Mouse (Mus musculus) cerebellum, adult (tissue): Measurements from ENCODE around the gene Slc16a5.
"Not testable (repeated sequence)": the region's sequence is repeated elsewhere in the genome, so short reads cannot be mapped to it uniquely, and the experiment has no call there.

Experiments used
- ATAC-seq: cut with Nextera tagmentation; 2 replicates; pipeline ENCODE4 v1.9.2; 2017; ENCODE audit warnings: mild to moderate bottlenecking, moderate library complexity, mixed read lengths; ENCODE audit not compliant: insufficient number of reproducible peaks, low FRiP score, low TSS enrichment

Gene Slc16a5

DNA sequence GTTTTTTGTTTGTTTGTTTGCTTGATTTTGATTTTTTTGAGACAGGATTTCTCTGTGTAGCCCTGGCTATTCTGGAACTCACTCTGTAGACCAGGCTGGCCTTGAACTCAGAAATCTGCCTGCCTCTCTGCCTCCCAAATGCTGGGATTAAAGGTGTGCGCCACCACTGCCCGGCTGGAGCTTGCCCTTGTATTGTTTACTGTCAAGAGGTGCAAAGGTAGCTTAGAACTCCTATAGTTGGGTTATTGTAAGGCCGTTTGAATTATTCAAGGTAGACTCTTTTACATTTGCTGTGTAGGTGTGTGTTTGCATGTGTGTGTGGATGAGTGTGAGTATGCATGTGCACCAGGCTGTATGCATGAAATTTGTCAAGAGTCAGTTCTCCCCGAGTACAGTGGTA, 14.4 kb downstream of the Slc16a5 start:
- ATAC-seq: not testable (repeated sequence)

DNA sequence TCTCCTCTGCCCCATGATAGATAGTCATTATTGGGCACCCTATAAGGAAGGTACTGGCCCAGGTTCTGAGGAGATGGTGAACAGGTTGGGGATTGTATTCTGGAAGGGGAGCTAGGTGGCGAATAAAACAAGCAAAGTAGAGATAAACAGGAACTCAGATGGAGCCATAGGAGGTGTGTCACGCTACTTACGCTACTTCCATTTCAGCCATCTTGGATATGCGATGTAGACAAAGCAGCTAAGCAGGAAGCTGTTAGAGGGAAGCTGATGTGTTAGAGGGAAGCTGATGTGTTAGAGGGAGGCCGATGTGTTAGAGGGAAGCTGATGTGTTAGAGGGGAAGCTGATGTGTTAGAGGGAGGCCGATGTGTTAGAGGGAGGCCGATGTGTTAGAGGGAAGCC, 15.1 kb downstream of the Slc16a5 start:
- not testable (repeated sequence) for ATAC-seq

DNA sequence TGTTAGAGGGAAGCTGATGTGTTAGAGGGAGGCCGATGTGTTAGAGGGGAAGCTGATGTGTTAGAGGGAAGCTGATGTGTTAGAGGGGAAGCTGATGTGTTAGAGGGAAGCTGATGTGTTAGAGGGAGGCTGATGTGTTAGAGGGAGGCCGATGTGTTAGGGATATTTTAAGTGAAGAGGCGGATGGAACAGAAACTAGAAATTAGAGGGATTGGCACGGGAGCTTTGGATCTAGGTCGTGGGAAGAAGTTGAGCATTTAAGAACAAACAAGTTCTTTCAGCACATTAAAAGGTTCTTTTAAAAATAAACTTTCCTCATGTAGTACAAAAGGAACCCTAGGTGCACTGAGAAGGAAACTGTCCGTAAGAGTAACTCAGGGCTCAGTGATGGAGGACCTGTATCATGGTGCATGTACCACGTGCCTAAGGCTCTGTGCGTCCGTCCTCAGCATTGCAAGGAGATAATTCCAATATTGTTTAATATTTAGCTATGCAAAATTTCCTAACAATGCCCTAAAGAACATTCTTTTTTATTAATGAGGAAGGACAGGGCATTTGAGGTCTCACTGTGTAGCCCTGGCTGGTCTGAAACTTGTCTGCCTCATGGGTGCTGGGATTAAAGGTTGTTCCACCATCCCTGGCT, 16.1 kb downstream of the Slc16a5 start:
- ATAC-seq: no peak

DNA sequence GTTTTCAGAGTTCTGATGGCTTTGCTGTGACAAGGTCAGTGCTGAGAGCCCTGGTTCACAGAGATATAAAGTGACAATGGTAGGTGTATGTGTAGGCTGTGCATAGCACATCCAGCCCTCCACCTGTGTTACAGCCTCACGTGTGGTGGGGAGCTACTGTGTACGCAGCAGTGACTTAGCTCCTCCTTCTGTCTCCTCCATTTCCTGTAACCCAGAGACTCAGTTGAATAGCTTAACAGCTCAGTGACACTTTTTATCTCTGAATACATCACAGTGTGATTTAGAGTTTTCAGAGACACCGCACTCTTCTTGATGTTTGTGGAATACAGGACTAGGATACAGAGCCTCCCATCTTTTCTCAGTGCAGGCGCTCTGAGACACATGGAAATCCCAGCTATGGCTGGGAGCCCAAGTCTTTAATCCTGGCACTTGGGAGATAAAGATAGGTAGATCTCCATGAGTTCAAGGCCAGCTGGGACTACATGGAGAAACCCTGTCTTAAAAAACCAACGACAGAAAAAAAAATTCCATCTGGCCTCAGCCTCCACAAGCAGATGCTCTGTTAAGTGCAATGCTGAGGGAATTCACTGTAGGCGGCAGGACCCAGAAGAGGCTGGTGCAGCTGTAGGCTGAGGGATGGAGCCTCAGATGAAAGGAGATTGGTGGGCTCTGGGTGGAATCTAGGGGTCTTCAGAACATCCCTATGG, 19.4 kb downstream of the Slc16a5 start:
- no peak for ATAC-seq

DNA sequence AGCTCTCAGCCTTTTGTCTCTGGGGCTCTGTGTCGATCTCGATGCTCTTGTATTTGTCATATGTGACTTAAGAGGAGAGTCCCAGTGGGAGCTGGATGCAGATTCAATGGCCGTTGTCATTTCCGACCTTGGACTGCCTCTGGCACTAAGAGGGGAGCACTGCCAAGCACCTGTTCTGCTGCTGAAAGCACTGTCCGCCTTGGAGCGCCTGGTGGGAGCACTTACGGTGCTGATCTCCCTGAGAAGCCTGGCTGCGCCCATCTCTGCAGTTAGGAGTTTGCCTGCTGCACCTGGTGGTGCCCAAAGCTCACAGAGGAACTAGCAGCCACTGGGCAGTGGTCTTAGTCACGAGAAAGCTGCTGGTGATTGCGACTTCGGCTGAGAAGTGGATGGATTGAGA, 21.0 kb downstream of the Slc16a5 start:
- no peak for ATAC-seq

DNA sequence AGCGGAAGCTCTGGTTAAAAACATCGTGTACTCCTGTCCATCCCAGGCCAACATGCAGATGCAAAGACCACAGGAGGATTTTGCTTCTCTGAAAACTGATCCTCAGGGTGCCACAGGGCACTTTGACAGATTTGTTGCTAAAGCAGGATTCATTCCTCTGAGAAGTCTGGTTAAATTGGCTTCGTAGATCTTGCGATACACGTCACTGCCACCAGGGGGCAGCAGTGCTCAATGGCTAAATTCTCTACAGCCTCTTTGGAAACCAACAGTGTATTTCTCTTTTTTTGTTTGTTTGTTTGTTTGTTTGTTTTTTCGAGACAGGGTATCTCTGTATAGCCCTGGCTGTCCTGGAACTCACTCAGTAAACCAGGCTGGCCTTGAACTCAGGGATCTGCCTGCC, 21.5 kb downstream of the Slc16a5 start:
- ATAC-seq: no peak

DNA sequence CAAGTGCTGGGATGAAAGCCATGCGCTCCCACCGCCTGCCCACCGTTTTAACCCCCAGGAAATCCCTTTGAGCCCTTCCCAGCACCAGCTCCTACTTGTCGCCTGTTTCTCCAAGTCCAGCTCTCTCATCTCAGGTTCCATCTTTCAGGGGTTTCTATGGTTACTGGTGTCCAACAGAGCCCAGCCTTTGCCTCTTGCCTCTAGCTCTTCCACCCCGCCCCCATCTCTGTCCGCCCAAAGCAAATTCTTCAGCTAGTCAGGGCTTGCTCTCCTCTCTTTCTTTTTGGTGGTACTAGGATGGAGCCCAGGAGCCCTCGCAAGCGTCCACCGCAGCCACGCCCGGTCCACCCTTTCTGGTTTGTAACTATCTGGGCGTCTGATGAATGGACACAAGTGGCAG, 22.9 kb downstream of the Slc16a5 start:
- ATAC-seq: no peak

DNA sequence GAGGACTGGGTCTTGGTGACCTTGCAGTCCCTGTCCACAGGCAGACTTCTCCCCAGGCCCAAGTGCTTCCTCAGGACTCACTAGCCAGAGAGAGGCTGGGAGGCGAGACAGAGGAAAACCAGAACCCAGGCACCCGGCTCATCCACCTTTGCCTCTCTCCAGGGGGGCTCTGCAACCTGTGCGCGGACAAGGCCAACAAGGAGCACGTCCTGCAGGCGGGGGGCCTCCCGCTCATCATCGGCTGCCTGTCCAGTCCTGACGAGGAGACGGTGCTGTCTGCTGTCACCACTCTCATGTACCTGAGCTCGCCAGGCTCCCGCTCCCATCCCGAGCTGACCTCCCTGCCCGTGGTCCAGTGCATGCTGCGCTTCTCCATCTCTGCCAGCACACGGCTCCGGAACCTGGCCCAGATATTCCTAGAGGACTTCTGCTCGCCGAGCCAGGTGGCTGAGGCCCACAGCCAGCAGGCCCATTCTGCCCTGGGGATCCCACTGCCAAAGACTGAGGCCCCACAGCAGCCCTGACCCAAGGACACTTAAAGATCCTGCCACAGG, 26.4 kb downstream of the Slc16a5 start:
- peak; percentile 41; the same call in 1 of the 2 replicates for ATAC-seq

DNA sequence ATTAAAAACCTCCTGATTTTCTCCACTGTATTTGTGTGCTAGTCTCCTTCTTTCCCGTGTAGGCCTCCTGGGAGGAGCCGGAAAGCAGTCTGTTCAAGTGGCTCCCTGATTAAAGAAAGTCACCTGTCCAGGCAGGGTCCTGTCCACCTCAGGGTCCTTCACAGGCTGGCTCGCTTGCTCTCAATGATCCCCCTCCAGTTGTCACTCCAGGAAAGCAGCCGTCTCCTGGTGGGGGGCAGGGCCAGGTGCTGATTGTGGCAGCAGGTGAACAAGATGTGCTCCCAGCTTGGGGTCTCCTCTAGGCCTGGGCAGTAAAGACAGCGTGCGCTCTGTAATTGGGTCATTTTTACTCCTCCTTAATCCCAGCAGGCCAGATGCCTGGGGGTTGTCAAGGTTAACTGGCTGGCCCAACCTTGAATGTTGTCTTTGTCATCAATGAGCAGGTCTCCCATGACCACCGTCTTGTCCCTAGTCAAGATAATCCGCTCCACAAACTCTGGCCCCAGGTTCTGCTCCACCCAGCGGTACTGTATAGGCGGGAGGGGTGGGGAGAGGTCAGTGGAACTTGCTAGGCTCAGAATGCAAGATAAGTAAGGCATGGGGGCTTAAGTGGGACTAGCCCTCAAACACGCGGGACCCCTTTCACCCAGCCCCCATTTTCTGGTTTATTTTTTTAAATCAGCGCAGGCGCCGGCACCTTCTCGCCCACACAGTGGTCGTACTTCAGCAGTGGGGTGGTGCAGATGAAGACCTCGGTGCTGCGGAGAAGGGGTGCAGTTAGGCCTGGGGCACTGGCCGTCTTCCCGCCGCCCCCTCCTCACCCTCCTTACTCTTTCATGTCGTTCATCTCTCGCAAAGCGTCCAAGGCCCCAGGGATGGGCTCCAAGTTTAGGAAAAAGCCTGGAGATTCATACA, 28.4 kb downstream of the Slc16a5 start:
- no peak for ATAC-seq

DNA sequence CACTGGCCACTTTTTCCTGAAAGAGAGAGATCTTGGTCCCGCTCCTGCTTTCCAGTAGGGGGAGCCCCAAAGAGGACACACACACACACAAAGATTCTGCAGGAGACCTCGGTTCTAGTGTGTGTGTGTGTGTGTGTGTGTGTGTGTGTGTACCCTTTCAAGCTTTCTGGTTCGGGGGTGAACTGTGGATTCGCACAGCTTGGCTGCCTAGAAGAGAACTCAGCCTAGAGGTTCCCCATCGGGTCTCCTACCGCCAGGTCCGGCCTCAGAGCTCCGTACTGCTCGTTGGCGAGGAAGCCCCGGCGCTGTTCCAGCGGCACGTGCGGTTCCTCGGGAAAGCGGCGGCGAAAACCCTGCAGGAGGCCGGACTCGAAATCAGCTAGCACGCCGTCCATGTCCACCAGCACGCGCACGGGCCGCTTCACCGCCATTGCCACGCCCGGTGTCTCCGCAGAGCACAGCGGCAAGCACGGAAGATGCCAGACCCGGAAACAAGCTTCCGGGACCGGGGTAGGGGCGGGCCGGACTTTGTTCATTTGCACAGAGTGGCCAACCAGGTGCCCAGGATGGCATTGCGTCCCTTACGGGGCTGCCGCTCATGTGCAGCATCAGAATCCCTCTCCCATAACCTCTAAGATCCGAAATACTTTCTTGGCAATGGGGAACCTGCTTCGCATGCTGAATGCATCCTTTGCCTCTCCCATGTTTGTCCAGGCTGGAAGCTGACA, 29.2 kb downstream of the Slc16a5 start, which contains the start of gene Nt5c:
Nt5c (minus strand) TSS at position 507 of the 728 bp plus-strand sequence.
- peak; percentile 88 for ATAC-seq

DNA sequence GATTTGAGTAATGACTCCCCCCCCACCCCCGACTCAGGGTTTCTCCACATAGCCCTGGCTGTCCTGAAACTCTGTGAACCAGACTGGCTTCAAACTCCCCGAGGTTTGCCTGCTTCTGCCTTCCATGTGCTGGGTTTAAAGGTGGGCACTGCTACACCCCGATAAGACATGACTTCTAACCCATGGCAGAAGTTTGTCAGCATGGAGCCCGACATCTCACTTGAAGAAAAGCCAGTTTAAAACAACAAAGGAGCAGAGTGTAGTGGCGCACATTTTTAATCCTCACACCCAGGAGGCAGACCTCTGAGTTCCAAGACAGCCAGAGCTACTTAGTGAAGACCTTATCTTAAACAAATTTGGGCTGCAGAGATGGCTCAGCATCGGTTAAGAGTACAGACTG, 30.1 kb downstream of the Slc16a5 start:
- no peak for ATAC-seq

DNA sequence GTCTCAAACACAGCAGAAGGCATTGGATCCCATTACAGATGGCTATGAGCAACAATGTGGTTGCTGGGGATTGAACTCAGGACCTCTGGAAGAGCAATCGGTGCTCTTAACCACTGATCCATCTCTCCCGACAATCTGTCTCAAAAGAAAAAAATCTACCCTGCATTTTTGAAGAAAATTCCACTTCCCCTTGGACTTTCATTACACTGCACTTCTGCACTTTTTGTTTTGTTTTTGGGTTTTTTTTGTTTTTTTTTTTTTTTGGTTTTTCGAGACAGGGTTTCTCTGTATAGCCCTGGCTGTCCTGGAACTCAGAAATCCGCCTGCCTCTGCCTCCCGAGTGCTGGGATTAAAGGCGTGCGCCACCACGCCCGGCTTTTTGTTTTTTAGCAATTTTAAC, 34.3 kb downstream of the Slc16a5 start:
- not testable (repeated sequence) for ATAC-seq

DNA sequence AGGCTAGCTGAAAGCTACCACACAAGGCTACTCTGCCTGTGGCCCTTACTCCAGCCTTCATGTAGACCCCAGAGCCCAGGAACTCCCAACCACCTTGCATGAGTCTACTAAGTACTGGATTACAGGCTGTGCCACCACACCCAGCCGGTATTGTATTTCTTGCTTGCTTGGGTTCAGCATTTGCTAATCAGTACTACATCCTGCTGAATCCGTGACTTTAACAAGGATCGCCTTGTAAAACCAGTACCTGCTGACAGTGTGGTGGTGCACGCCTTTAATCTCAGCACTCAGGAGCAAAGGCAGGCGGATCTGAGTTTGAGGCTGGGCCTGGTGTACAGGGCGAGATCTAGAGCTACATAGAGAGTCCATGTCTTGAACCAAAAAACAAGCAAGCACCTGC, 40.4 kb downstream of the Slc16a5 start:
- no peak for ATAC-seq

DNA sequence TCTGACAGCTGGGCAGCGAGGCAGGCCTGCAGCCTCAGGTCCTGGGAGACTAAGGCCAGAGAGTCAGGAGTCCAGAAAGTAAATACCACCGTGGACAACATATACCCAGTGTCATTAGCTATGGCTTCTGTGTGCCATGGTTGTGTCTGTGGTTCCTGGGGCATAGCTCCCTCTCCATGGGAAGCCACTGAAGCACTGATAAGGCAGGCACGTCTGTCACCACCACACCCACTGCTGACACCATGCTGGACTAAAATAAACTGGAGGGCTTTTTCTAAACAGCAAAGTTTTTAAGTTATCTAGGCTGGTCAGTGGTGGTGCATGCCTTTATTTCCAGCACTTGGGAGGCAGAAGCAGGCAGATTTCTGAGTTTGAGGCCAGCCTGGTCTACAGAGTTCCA, 44.3 kb downstream of the Slc16a5 start:
- ATAC-seq: no peak

DNA sequence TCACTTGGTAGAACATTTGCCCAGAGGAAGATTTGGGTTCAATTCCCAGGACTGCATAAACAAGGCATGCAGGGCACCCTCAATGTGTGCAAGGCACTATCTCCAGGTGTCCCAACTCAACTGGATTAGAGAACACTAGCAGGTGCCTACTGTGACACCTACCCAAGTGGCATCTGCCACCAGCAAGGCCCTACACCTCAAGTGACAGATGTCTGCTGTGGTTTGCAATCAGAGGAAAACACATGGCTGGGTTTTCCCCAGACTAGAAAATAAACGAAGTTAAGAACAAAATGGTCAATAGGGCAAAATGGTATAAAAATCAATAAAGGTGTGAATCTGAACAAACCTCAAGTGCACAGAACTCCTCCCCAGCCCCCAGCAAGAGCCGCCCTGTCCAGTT, 45.8 kb downstream of the Slc16a5 start:
- ATAC-seq: no peak

DNA sequence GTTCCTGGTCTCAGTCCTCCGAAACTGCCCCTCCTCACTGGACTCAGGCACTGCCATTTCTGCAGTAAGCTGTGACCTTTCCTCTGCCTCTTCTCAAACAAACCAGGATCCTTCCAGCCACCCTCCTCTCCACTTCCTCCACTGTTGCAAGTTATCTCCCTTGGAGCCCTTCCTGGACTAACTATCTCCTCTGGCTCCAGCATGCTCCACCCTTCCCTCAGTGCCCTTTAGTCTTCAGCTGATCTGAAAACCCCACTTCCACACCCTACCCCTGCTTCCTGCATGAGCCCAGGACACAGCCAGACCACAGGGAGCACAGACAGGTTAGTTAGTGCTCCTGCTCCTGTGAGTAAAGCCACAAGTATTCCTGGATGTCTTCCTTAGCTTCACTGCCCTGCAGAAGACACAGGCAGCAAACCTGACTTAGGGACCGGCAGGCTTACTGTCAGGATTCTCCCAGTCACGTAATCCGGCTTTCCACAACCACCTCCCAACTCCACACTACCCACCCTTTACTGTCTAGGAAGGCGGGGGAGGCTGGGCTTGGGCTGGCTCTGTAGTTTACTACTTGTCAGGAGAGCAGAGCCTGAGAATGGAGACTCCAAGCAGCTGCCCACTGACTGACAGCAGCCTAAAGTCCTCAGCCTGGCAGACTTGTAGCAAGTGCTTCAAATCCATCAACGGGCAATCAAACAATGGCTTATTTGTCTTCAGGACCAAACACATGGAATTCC, 47.7 kb downstream of the Slc16a5 start:
- no peak for ATAC-seq

DNA sequence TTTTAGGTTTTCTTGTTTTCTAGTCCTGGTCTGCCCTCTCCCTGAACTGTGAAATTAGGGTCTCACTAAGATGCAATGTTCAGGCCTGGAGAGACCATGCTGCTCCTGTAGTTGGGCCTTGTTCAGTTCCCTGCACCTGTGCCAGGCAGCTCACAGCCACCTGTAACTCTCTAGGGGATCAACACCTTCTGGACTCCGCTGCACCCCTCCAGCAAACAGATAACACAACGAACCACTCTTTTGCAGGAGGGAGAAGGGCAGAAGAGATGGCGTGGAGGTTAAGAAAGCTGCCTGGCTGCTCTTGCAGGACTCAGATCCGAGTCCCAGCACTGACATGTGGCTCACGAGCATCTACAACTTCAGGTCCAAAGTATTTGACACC, 48.2 kb downstream of the Slc16a5 start:
- no peak for ATAC-seq

DNA sequence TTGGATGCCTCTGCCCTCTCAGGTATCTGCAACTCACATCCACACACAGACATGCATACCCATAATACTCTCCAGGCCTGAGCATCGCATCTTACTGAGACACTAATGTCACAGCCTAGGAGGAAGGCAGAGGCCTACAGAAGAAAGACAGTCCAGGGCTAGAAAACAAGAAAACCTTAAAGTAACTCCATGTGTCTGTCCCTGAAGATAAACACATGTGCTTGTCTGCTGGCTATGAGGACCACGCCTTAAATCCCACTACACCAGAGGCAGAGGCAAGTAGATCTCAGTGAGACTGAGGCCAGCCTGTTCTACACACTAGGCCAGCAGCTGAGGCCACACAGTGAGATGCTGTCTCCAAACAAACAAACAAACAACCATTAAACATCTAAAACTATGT, 48.8 kb downstream of the Slc16a5 start:
- no peak for ATAC-seq

DNA sequence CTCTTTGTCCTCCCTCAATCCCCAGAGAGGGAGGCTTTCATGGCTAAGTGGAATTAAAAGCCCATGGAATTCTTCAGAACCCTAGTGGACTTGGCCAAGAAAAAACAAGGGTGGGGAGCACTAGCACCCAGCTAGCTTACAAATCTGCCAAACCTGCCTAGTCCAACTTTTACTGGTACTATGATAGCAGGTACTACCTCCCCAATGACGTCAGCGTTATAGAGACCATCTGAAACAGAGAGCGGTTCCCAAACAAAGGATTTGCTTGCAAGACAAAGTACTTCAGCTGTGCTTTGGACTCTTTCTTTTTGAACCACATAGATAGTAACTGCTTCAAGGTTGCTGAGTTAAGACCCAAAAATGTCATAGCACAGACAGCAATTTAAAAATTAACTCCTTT, 49.7 kb downstream of the Slc16a5 start:
- ATAC-seq: no peak
